Mouse (Mus musculus) neural tube, embryonic 10.5 days (tissue): ENCODE results near the gene Kalrn.

Experiments used
- DNase-seq: peaks from one replicate; pipeline ENCODE4 v3.0.0-alpha.2; 2017; ENCODE audit warnings: low spot score; ENCODE audit errors: extremely low spot score

The Kalrn gene

DNA sequence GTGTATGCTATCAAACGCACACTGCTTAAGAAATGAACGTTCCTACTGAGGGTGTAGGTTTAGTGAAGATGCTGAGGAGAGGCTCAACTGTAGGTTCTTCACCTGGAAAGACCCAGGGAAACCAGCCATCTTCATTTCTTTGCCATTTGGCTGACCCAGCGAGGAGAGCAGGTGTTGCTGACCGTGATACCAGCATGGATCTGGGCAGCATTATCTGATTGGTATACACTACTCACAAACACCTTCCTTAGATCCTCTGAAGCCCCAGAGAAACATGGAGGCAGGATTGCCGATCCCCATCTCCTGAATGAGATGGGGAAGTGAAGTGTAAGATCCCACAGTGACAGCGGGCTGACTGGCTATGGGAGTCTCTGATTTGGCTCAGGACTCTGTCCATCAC lies 575.3 kb downstream of the Kalrn start:
- no peak for DNase-seq

DNA sequence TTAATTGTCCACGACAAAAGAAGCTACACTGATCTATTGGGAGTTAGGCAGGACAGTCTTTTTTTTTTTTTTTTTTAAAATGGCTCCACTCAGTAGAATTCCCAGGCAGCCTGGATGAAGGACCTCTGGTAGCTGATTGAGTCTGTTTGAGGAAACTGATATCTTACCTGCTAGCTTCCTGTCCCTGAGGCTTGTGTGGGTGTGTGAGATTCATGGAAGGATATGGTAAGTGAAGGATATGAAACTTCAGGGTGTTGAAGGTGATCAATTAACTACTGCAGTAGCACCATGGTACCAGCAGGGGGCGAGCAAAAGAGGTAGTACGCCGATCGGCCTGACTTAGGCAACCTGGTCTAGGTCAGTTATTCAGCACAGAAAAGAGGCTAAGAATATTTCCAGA lies 577.3 kb downstream of the Kalrn start:
- DNase-seq: peak; percentile 64

GRCm38 (mm10) chr16:33995496-33995895 lies 577.8 kb downstream of the Kalrn start:
- no peak for DNase-seq

DNA sequence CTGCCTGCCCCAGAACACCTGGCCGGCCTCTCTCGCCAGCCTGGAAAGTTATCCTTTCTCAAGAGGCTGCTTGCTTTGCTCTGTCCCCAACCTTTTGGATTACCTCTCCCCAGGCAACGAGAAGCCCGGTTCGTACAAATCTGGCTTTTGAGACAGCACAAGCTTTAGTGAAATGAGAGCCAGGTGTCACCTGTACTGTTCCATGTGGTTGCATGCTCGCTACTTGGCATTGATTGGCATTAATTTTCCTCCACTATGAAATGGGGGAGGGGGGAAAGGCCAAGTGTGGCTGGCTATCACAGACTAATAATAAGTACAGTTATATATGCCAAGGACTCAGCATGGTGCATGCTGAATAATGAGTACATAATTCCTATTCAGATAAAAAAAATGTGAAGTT lies 579.0 kb downstream of the Kalrn start:
- DNase-seq: no peak

GRCm38 (mm10) chr16:33990712-33991111 lies 582.6 kb downstream of the Kalrn start:
- no peak for DNase-seq

- DNase-seq: no peak
Measured at GRCm38 (mm10) chr16:33989106-33989505, 584.2 kb downstream of the Kalrn start.

GRCm38 (mm10) chr16:33988358-33989012 lies 584.8 kb downstream of the Kalrn start:
- peak; percentile 56 for DNase-seq

DNA sequence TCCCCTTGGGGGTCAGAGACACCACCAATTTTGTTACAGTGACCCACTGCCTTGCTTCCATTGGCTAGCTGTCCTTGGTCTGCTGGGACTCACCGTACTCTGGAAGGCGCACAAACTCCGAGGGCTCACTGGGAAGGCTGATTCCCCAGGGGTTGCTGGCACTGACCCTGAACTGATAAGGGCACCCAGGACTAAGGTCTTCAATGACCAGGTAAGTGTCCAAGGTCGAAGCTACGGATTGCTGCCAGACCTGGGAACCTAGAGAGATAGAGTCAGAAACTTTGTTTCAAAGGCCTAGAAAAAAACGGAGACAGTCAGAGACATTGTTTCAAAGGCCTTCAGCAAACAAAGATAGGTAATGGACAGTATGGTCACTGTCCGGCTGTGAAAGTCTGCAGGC lies 586.3 kb downstream of the Kalrn start:
- DNase-seq: no peak

DNA sequence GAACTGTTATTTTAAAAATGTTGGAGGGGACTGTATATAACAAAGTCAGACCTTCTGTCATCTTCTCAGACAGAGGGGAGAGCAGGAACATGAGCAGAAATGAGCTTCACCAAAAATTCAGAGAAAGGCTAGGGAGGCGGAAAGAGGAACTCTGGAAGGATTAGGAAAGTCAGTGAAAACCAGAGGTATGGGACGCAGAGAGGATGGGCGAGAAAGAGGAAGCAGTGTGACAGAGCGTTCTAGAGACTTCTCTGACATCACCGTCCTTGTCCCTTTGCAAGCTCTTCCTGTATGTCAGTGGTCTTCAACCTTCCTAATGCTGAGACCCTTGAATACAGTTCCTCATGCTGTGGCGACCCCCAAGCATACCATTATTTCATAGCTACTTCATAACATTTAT lies 588.0 kb downstream of the Kalrn start:
- DNase-seq: no peak

- DNase-seq: no peak
Measured at GRCm38 (mm10) chr16:33983712-33984111, 589.6 kb downstream of the Kalrn start.

DNA sequence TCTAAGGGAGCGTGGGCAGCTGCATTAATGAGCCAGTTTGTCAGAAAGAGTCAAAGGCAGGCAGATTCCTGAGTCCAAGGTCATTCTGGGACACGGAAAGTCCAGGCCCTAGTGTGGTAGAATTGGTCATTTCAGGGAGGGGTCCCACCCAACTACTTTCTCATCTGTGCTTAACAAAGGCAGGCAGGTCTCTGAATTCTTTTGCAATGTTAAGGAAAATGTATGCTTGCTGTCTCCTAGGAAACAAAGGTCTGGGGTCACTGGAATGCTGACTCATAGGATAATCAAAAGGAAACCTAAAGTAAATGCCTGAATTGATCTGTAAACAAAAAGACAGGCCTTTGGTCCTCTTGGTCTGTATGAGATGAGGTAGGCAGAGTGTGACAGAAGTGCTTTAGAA lies 593.5 kb downstream of the Kalrn start:
- no peak for DNase-seq

DNA sequence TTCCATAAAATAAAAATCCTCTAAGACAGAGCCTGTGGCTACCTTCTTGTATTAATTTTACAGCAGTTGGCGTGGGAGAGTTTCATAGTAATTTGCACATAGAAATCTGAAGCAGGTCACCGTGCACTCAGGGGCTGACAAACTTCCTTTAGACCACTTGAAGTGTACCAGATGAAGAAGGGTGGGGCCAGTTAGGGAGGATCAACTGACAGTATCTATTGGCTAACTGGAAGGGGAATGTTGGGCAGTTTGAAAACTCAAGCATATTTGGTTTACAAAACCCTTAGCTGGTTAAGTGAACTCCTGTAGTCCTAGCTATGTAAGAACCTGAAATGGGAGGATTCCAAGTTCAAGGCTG lies 606.1 kb downstream of the Kalrn start:
- no peak for DNase-seq

GRCm38 (mm10) chr16:33966538-33967282 lies 606.6 kb downstream of the Kalrn start, which contains the start of gene Umps:
Gene Umps, minus strand, starts transcription at chr16:33967038.
- DNase-seq: peak; percentile 91

- no peak for DNase-seq
Measured at GRCm38 (mm10) chr16:33965878-33966537, 607.3 kb downstream of the Kalrn start.

DNA sequence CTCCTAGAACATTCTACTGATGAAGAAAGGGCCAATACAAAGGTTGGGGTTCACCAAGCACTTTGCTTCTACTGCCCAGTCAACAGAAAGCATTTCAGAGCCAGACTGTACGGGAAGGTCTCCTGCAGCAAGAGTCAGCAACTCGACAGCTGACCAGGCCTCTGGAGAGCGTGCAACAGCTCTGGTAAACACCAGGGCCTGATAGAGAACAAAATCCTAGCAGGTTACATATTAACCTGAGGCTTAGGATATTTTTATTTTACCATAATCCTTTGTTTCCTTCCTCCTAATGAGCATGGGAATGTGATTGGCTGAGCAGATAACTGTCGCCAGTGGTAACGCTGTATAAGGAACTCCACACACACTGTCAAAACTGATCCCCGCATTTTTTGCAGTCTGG lies 609.8 kb downstream of the Kalrn start:
- no peak for DNase-seq

DNA sequence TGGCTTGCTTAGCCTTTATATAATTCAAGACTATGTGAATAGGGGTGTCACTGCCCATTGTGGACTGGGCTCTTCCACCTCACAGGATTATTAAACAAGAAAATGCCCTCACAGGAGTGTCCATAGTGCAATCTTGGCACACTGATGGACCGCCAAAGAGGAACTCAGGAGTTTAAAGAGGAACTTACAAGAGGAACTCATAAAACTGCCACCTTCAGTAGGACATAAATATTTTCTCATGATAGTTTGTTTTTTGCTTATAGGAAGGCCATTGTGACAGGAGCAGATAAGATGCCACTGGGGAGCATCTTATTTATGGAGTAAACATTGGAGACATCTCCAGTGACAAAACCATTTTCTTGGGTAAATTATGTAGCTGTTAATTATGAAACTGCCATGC lies 618.5 kb downstream of the Kalrn start:
- no peak for DNase-seq

GRCm38 (mm10) chr16:33953008-33953407 lies 620.3 kb downstream of the Kalrn start:
- DNase-seq: no peak

DNA sequence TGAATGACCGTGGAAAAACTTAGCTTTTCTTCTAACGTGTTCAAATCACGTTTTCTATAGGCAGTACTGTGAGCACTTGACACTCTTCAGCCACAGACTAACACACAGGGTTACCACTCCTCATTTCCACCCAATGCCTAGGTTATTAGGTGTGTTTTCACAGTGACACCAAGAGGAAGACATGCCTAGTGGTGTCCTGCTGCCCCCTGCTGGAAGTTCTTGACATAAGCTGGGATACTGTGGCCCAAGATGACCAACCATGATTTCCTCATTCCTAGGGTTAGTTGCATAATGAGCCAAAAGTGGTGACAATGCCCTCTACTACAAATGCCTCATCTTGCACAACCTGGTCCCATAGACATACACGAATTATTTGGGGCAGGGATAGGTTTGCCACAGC lies 622.5 kb downstream of the Kalrn start:
- DNase-seq: peak; percentile 79

GRCm38 (mm10) chr16:33950386-33950785 lies 622.9 kb downstream of the Kalrn start:
- no peak for DNase-seq

- no peak for DNase-seq
Measured at GRCm38 (mm10) chr16:33947664-33948571, 625.4 kb downstream of the Kalrn start.

DNA sequence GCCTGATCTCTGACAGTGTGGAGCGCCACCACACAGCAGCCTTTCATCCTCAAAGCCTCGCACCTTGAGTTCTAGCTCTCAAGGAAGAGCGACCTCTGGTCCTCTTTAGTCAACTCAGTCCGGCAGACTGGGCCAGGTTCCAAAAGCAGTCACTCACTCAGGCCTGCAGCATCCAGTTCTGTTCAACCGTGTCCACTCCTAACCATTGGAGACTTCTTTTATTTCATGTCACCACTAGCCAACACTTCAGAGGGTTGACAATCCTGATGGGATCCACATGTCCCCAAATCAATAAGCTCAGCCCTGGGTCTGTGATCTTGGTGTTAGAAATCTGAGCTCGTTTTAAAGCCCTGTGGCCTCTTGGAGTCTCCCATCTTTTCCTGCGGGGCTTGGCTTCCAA lies 627.3 kb downstream of the Kalrn start:
- DNase-seq: no peak

DNA sequence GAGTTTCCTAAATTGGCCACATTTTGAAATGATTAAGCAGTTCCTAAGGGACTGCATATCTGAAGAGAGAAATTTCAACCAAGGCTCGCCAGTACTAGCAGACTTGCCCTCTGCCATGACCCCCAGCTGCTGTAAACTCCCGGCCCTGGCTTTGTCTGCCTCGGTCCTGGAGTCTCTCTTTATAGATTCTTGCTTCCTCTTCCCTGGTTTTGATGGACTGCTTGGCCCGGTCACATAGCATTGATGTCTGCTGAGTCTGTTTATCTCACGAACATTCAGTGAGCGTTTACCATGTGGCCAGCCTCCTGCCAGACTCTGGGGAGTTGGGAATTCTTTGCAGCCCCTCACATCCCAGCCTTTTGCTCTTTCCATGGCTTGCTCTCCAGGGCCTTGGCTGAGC lies 628.6 kb downstream of the Kalrn start:
- peak; percentile 47 for DNase-seq
